Mouse (Mus musculus) hindbrain, postnatal 0 days (tissue): ENCODE measurements around the gene Sh3bgrl2. TPM values are rescaled to one million over a fixed set of nuclear protein-coding genes. Genes with fewer than 3 reads are reported as not detected.
A peak's percentile ranks its signal among the peaks of the same experiment; 100 is the strongest.

ENCODE experiments used
- ATAC-seq: fragments of 200-750 bp; cut with Nextera tagmentation; 2 replicates; pipeline ENCODE4 v1.8.0; 2017; ENCODE audit warnings: mild to moderate bottlenecking, moderate TSS enrichment, moderate library complexity
- DNase-seq: peaks from one replicate; pipeline ENCODE4 v3.0.0-alpha.2; 2015; ENCODE audit warnings: low spot score
- H3K27ac ChIP-seq: fragments of 300-500 bp; sonication (generic); 2 replicates; pipeline ENCODE4 v1.5.1; 2014; ENCODE audit warnings: mild to moderate bottlenecking
- H3K27me3 ChIP-seq: fragments of 300-500 bp; sonication (generic); 2 replicates; pipeline ENCODE4 v1.6.1; 2014; ENCODE audit warnings: low read length, mixed read lengths; ENCODE audit not compliant: insufficient read depth
- H3K36me3 ChIP-seq: fragments of 300-500 bp; sonication (generic); 2 replicates; pipeline ENCODE4 v1.6.1; 2014; ENCODE audit warnings: low read length, mixed read lengths; ENCODE audit not compliant: insufficient read depth
- H3K4me1 ChIP-seq: fragments of 300-500 bp; sonication (generic); 2 replicates; pipeline ENCODE4 v1.6.1; 2014; ENCODE audit warnings: antibody characterized with exemption, low read length, mixed read lengths; ENCODE audit not compliant: insufficient read depth
- H3K4me2 ChIP-seq: fragments of 300-500 bp; sonication (generic); 2 replicates; pipeline ENCODE4 v1.6.1; 2014; ENCODE audit warnings: low read depth, mild to moderate bottlenecking, low read length, moderate library complexity, mixed read lengths
- H3K4me3 ChIP-seq: fragments of 300-500 bp; sonication (generic); 2 replicates; pipeline ENCODE4 v1.5.1; 2014; ENCODE audit warnings: low read length
- H3K9ac ChIP-seq: fragments of 300-500 bp; sonication (generic); replicated peaks from 2 replicates; pipeline ENCODE4 v1.6.1; 2014; ENCODE audit warnings: mild to moderate bottlenecking, low read length, moderate library complexity, mixed read lengths
- H3K9me3 ChIP-seq: fragments of 300-500 bp; sonication (generic); 2 replicates; pipeline ENCODE4 v1.6.1; 2016; ENCODE audit warnings: low read length, mixed read lengths
- CTCF ChIP-seq: IDR thresholded peaks from 2 replicates; pipeline ENCODE4 v1.5.1; 2016; ENCODE audit warnings: antibody characterized with exemption, control low read depth, low read depth
- WGBS: fragments of 180-500 bp; shearing (Covaris S2); extraction: QIAGEN DNeasy Blood & Tissue Kit; methylation state at CpG from one replicate; pipeline ENCODE4 v1.1.7; 2014; 5-methylcytosine and 5-hydroxymethylcytosine counted together
- polyA plus RNA-seq: library from polyadenylated mRNA; unstranded; fragments of >200 nt; fragmentation: Nextera tagmentation; extraction: Ambion mirVana; gene quantifications from 2 replicates; pipeline ENCODE4 v1.2.1, GENCODE M21; 2015
- total RNA-seq: library from RNA; depleted of rRNA; stranded (reverse); fragments of >200 nt; gene quantifications from 2 replicates; pipeline ENCODE4 v1.2.3, GENCODE M21; 2014

Sh3bgrl2 gene
- total and polyA plus RNA-seq, 2 experiments from 2014 or later = 7.1 to 11.9 TPM

GRCm38 (mm10) chr9:83586316-83587050, 38.4 kb downstream of the Sh3bgrl2 start:
- H3K9ac ChIP-seq = no peak overlapping the region
- TF ChIP-seq CTCF = no peak
- H3K27me3 ChIP-seq = no peaks in the 10 kb centered on the region
- H3K4me1 ChIP-seq = no peaks in the 10 kb centered on the region
- 0 out of 2 replicates have a peak, but pooled peaks cover 2% of the 10 kb centered on the region for H3K9me3 ChIP-seq
- DNase-seq (no peak), ATAC-seq (no peak)
- WGBS = 78% methylated on average over 17 of the region's 17 CpGs
- no peak overlapping the region for H3K4me3 ChIP-seq
- H3K27ac ChIP-seq = no peak overlapping the region
- H3K4me2 ChIP-seq = no peak overlapping the region
- H3K36me3 ChIP-seq = no peaks in the 10 kb centered on the region

DNA sequence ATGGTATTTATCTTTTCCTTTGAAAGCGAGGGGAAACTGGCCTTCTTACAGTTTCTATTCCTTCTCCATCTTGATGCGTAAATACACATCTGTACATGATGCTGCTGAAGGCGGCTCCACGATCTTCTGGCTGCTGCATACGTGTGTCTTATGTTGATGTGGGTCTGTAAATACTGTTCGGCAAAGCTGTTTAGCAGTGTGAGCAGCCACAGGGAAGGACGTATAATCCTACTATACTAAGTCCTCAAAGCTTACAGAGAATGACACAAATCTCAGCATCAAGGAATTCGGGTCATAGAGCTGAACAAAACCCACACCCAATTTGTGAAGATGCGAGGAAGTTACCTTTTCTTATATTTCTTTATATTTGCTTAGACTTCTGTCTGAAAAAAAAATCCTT, 39.0 kb downstream of the Sh3bgrl2 start:
- Histone ChIP-seq H3K4me2 (no peak overlapping the region), H3K4me1 (no peaks in the 10 kb centered on the region), H3K4me3 (no peak overlapping the region), H3K36me3 (no peaks in the 10 kb centered on the region), H3K27me3 (no peaks in the 10 kb centered on the region), H3K9ac (no peak overlapping the region), H3K9me3 (0 out of 2 replicates have a peak, but pooled peaks cover 2% of the 10 kb centered on the region), H3K27ac (no peak overlapping the region)
- WGBS = 88% methylated on average over 9 of the region's 9 CpGs
- ATAC-seq = no peak
- TF ChIP-seq CTCF = no peak
- no peak for DNase-seq

DNA sequence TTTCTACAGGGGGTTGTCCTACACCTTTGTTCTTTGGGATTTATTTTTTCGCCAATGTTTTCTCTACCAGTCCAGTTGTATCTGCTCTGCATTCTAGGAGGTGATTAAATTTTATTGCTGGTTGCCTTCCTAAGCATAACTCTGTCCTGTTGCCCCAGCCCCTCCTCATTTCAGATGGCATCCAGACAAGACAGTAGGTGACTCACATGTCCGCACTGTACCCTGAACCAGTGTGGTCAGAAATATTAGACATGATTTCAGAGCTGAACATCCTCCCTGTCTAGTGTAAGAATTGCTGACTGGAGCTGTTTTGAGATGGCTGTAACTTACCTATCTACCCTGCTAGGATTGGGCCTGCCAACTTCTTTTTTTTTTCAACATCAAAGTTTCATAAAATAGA, 40.9 kb downstream of the Sh3bgrl2 start:
- 94% methylated on average over 2 of the region's 2 CpGs for WGBS
- Histone ChIP-seq H3K9me3 (no peaks in the 10 kb centered on the region), H3K27ac (no peak overlapping the region), H3K27me3 (no peaks in the 10 kb centered on the region), H3K9ac (no peak overlapping the region), H3K4me2 (no peak overlapping the region), H3K4me1 (no peaks in the 10 kb centered on the region), H3K4me3 (no peak overlapping the region), H3K36me3 (no peaks in the 10 kb centered on the region)
- DNase-seq (no peak), ATAC-seq (no peak)
- TF ChIP-seq CTCF = no peak

- Histone ChIP-seq H3K27me3 (no peaks in the 10 kb centered on the region), H3K9me3 (no peaks in the 10 kb centered on the region), H3K27ac (peak overlapping the region; percentile 33), H3K36me3 (no peaks in the 10 kb centered on the region), H3K9ac (no peak overlapping the region), H3K4me1 (no peaks in the 10 kb centered on the region), H3K4me2 (no peak overlapping the region), H3K4me3 (no peak overlapping the region)
- DNase-seq = peak; percentile 31
- peak; percentile 58 for ATAC-seq
- TF ChIP-seq CTCF = no peak
- WGBS = 47% methylated on average over 14 of the region's 14 CpGs
These were observed 41.7 kb downstream of the Sh3bgrl2 start for GRCm38 (mm10) chr9:83589680-83590467.

DNA sequence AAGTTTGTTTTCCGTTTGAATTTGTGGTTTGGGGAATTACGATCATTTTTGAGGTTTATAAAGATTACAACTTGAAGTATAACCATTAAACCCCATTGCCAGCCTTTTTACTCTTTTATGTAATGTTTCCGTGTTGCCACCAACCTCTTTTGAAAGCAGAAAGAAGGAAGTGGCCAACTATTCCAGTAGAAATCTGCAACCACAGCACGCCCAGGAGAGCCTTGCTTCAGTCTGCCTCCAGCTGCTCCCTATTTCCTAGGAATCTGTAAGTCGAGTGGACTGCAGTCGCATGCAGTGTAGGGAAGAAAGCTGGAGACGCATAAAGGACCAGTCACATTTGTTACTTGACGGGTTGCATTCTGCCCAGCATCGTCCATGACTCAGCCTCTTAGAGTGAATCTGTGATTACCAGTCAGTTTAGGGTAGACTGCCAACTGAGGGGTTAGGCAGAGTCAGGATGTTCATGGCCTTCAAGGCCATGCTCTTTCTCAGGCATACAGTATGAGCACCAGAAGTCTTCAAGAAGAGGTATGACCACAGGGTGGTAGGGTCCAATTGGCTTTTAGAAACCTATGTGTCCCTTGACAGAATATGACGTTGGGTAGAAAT, 43.8 kb downstream of the Sh3bgrl2 start:
- Histone ChIP-seq H3K4me2 (no peak overlapping the region), H3K27me3 (no peaks in the 10 kb centered on the region), H3K27ac (no peak overlapping the region), H3K9ac (no peak overlapping the region), H3K4me3 (no peak overlapping the region), H3K9me3 (no peaks in the 10 kb centered on the region), H3K36me3 (no peaks in the 10 kb centered on the region), H3K4me1 (no peaks in the 10 kb centered on the region)
- 83% methylated on average over 10 of the region's 10 CpGs for WGBS
- ATAC-seq (no peak), DNase-seq (no peak)
- no peak for TF ChIP-seq CTCF

GRCm38 (mm10) chr9:83593811-83594210, 45.7 kb downstream of the Sh3bgrl2 start:
- Histone ChIP-seq H3K27ac (no peak overlapping the region), H3K36me3 (no peaks in the 10 kb centered on the region), H3K4me1 (no peaks in the 10 kb centered on the region), H3K4me2 (no peak overlapping the region), H3K27me3 (no peaks in the 10 kb centered on the region), H3K4me3 (no peak overlapping the region), H3K9ac (no peak overlapping the region), H3K9me3 (no peaks in the 10 kb centered on the region)
- no peak for TF ChIP-seq CTCF
- 92% methylated on average over 5 of the region's 5 CpGs for WGBS
- DNase-seq = no peak
- ATAC-seq = no peak
